Mouse (Mus musculus) neural tube, embryonic 10.5 days (tissue): Measurements from ENCODE around the gene Vmp1.

Source experiments
- DNase-seq: peaks from one replicate; pipeline ENCODE4 v3.0.0-alpha.2; 2017; ENCODE audit warnings: low spot score; ENCODE audit errors: extremely low spot score

Vmp1 gene

DNA sequence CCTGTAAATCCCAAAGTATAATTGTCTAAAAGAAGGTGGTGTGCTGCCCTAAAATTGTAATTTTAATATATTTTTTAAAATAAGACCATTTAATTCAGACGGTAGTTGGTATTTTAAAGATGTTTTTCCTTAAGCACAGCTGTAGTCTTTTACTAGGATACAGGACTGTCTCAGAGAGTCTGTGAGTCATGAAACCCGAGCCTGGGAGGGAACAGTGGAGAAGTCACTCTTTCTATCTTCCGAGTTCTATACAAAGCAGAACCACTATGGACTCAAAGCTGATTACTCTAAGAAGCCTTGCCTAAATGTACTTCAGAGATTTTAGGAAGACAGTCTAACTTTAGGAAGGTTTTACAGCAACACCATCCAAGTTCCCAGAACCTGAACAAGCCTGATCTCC lies 81.5 kb downstream of the Vmp1 start:
- DNase-seq, result no peak

DNA sequence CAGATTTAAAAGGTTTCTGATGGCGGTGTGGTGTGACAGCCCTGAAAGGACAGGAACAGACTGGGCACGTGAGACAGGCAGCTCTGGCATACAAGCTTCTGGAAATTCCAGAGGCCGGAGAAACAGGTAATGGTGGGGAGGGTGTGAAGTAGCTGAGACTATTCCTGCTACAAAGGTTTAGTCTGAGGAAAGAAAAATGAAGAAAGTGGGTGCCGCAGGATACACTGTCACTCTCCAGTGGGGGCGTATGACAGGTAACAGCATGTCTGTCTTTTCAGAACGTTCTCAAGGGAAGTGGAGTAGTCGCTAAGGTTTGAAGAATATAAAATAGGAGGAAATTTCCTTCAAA lies 83.5 kb downstream of the Vmp1 start:
- no peak for DNase-seq

DNA sequence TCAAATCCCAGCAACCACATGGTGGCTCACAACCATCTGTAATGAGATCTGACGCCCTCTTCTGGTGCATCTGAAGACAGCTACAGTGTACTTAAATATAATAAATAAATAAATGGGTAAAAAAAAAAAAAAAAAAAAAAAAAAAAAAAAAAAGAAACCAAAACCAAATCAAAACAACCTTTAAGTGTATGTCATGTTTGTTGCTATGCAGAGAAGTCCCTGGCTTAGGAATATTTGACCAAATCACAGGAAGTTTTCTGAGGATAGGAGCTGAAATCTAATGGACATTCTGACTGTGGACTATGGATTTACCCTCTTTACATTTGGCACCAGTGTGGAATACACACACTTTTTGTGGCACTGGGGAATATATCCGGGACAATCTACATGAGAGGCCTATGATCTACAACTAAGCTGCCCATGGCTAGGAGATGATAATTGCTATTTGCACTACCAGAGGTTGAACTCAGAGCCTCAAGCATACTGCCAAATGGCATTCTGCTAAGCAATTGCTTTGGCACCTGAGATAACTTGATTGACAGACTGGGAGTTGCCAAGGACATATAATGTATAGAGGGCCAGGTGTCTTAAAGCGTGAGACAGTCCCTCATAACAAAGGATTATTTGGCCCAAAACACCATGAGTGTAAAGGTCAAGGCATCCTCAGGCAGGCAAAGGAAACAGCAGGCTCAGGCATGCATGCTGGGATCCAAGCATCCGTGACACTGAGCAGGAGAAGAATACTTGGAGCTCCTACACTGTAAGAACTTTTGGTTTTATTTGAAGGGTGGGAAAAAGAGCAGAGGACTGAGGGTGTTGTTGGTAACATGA lies 84.0 kb downstream of the Vmp1 start:
- DNase-seq, result no peak

DNA sequence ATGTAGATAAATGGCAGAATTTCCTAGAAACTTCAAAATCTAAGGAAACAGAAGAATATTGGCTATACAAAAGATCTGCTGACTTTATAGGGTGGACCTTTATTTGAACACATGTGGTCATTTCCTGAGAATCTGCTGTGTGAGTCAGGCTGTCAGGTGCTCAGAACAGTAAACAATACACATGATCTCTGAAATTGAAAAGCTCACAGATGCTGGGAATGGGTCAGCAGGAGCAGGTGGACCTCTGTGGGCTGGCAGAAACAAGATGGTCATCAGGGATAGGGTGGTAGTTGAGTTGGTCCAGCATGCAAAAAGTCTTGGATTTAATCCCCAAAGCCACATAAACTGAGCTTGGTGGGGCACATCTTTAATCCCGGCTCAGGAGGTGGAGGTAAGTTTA lies 85.1 kb downstream of the Vmp1 start:
- no peak for DNase-seq

DNA sequence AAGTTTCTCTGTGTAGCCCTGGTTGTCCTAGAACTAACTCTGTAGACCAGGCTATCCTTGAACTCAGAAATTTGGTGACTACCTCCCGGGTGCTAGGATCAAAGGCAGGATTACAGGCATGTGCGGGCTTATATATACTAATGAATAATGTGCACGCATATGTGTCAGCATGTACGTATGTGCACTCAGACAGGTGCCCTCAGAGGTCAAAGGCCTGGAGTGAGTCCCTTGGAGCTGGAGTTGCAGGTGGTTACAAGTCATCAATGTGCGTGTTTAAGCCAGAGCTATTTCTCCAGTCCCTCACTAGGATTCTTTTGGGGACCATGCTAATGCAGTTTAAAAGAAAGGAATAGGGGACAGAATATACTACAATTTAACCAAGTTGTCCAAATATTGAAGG lies 85.5 kb downstream of the Vmp1 start:
- DNase-seq, result no peak

DNA sequence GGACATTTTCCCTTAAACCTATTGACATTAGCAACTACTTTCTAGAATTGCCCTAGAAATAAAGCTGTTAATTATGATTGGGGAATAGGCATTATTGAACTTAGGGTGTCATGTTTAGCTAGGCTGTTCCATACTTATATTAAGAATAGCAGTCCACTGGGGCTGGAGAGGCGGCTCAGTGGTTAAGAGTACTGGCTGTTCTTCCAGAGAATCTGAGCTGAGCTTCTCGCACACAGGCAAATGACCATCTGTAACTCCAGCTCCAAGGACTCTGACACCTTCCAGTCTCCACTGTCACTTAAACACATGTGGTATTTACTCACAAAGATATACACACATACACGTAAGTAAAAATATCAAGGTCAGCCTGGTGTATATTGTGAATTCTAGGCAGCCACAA lies 86.7 kb downstream of the Vmp1 start:
- DNase-seq, result no peak

DNA sequence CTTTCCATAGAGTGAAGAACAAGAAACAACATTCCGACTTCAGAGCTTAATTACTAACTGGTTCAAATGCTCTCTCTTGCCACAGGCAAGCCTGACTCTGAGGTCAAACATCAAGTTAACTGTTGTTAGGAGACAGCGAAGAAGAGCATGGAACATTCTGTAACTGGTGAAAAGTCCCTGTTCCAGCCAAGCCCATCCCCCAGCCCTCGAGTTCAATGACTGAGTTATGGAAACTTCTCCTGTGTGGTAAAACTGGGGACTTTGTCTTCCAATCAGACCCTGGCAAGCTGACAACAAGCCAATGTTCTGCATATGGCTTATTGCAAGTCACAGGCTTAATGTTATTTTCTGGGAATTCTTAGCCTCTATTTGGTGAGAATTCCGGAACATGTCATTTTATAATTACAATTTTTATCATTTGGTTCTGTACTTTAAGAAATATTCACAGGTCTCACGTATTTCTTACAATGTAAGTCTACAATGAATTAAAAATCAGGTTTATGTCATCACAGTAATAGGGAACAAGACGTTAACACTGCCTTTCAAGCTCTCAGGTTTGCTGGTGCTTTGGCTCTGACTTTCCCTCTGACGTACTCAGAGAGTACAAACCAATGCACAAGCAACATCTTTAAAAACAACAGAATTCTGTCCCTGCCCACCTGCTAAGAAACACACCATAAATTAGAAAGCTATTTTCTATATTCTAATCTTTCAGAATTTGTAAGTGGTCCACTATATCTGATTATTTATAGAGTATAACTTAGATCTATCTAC lies 87.3 kb downstream of the Vmp1 start:
- no peak for DNase-seq

DNA sequence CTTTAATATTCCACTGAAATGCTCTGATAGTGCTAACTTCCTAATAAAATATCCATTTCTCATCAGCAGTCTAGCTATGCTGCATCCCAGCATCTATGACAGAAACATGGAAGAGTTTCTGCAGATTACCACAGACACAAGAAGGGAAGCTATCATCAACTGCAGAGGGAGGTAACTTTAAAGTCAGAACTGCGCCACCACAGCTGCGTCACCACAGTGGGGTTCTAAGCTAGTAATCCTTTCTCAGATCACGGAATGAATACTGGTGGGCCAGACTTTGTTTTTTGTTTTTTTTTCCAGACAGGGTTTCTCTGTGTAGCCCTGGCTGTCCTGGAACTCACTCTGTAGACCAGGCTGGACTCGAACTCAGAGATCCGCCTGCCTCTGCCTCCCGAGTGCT lies 88.3 kb downstream of the Vmp1 start:
- DNase-seq, result no peak

DNA sequence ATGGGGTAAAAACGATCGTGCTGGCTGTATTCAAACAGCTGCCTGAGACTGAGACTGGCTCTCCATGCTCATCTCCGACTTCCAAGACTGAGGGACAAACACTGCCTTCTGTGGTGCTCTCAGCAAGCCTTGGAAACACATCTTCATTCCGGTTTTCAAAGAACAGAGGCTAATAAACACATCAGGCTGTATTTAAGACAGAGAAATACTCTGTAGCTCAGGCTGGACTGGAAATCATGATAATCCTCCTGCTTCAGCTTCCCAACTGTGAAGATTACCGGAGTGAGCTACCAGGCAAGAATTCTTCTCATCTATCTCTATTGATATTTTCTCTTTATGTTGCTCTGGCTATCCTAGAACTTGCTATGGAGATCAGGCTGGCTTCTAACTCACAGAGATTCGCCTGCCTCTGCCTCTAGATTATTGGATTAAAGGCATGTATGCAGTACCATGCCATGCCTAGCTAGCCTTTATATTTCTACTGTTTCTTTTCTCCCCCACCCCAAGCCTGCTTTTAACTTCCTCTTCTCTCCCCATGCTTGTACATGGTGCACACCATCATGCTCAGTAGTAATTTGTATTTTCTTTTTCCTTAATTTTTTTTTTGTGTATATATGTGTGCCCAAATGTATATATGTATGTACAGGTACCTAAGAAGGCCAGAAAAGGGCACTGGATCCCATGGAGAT lies 89.3 kb downstream of the Vmp1 start:
- no peak for DNase-seq

DNA sequence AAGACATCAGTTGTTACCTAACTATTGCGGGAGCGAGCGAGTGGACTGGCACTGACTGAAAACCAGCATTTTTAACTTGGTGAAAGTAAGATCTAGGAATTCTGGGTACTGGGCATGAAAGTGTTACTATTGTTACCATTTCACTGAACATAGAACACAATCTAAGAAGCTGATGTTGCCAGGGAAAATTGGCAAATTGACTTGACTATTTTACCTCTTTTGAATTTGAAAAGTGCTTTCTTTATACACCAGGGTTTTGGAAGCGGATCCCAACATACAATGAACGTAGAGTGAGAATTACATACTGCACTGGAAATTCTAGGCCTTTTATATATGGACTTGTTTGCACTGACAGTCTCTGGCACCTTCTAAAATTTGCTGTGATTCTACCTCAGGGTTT lies 90.2 kb downstream of the Vmp1 start:
- DNase-seq, result no peak

DNA sequence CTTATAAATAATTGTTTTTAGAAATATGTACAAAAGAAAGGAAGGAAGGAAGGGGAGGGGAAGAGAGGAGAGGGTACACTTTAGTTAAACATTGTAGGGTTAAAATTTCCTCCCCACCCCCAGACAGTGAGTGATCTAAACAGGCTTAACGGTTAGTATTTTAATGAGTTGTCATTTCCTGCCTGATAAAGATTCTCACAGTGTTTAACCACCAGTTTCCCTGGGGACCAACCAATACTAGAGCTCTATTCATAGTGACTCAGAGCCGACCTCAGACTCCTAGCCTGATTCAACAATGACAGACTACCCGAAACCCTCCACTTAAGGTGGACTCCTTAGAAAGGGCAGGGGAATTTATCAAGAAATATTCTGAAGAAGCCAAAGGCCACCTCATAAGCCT lies 90.6 kb downstream of the Vmp1 start:
- no peak for DNase-seq

DNA sequence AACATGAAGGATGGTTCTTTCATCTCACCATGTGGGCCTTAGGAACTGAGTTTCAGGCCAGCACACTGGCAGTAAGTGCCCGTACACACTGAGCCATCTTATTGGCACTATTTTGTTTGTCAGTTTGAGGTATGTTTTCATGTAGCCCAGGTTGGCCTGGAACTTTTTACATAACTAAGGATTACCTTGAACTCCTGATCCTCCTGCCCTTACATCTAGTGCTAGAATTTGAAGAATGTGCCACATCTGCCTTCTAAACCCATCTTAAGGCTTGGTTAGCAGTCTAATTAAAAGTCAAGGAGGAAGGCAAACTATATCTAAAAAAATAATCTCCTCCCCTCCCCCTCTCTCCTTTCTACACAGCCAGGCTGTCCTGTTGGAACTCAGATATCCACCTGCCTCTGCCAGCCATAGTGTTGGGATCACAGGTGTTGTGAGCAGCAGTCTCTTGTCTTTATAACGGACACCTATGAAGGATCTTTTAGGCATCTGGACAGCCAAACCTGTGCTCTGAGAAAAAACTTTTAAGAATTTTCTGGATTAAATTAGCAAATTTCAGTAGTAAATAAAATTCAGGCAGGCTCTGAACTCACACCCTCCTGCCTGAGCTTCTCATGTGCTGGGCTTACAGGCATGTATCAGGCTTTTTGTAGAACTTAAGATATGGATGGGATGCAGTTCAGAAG lies 91.6 kb downstream of the Vmp1 start:
- DNase-seq, result no peak

DNA sequence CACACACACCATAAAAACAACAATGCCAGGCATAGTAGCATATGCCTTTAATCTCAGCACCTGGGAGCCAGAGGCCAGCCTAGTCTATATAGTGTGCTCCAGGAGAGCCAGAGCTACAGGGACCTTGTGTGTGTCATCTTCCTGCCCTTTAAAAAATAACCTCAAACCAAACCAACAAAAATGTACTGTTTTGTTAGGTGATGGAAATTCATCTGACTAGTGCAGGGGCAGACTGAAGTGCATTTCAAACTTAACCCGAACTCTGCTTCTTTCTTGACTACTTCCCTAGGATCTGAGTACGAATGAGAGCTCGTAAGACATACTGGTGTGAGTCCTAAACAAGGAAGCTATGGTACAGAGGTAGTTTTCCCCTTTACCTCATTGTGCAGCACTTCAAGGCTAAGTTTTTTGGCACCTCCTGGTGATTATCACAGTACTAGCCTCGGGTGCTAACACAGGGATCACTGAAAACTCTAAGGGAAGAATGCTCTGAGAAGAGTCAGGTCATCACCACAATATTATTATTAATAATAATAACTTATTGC lies 92.3 kb downstream of the Vmp1 start:
- DNase-seq, result no peak

DNA sequence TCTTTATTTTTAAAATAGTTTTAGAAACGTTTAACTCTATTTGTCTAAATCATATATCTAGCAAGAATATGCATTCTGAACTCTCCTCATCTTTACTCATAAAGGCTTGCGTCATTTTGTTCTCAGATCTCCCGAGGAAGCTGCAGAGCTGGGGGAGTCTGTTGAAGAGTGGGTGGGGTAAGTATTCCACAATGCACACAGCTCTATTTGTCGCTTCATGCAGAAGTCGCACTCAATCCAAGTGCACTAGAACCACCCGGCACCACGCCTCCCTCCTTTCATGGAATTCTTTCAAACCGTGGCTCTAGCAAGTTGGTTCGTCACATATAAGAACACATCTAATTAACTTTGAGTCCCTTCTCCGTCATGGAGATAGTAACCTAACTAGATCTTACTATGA lies 93.1 kb downstream of the Vmp1 start:
- DNase-seq, result no peak

DNA sequence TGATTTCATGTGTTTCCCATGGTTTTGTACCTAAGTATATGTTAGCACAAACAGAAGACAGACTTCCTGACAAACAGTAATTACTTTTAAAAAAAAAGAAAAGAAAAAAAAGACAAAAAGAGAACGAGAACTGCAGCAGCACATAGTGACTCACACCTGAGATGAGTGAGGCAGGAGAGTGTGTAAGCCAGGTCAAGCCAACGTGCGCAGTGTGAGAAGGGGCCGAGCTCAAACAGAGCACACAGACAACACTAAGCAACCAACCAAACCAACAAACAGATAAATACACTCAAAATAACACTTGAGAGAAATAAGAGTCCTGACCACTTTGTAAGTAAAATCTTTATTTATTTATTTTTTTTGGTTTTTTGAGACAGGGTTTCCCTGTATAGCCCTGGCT lies 93.6 kb downstream of the Vmp1 start:
- DNase-seq, result no peak

DNA sequence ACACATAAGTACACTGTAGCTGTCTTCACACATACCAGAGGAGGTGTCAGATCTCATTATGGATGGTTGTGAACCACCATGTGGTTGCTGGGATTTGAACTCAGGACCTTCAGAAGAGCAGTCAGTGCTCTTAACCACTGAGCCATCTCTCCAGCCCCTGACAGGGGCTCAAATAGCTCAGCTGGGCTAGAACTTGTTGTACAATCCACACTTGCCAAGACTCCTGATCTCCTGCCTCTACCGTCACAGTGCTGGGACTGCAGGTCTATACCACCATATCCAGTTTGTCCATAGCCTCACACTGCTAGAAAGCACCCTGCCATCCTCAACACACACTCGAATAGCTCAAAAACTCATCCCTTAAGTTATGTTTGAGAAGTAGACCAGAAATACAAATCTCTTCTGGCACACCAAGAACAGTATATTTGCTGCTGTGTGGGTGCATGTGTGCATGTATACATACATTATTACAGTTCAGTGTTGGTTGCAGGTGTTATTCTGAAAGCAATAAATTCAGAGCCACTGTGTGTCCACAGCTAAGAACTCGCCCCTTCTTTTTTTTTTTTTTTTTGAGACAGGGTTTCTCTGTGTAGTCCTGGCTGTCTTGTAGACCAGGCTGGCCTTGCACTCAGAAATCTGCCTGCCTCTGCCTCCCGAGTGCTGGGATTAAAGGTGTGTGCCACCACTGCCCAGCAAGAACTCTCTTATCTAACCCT lies 94.9 kb downstream of the Vmp1 start:
- no peak for DNase-seq

DNA sequence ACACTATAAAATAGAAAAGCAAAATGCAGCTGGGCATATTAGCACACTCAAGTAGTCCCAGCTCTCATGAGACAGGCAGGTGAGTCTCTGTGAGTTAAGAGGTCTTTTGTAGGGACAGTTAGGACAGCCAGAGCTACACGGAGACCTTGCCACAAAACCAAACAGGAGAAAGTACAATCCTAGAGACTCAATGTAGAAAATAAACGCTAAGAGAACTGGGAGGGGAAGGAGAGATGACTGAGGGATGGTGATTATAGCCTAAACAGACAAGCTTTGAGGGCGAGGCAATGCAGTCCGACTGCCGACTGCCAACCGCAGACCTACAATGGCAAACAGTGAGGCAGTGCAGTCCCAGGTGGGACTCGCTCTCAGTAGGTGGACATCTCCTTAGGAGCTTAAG lies 95.8 kb downstream of the Vmp1 start:
- no peak for DNase-seq

DNA sequence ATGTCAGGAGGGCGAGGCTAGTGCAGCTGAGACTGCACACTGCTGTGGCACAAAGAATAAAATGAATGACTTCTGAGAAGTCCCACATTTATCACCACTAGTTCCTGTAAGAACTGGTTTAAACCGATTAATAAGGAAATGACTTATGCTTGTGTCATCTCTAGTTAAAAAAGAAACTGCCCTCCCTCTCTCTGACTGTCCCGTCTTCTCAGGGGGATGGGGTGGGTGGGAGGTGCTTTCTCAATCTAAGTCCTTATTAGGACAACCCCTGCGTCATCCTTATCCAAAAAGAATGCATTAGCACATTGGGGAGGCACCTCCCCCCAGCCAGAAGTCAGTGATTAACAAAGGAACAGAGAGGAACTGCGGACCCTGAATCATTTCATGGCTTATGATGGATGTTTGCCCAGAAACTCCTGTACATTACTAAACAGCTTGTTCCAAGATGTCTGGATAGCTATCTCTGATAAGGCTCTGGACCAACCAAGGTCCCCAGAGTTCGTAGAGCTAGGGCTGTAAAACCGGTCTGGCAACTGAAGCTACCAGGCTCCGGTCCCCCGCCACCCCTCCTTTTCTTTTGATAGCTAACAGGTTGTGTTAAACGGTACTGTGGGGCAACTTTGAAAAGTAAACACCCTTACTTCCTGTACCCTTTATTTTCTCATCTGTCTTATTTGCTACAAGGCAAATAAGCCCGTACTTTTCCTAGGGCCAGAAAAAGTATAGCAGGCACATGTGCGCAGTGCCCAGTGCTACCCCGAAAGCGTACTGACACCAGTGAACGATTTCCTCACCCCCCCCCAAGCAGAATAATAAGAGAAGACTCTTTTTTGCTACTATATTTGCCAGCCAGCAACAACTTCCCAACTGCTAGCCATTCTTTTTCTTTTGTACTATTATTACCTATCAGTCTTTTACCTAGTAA lies 96.5 kb downstream of the Vmp1 start:
- no peak for DNase-seq

DNA sequence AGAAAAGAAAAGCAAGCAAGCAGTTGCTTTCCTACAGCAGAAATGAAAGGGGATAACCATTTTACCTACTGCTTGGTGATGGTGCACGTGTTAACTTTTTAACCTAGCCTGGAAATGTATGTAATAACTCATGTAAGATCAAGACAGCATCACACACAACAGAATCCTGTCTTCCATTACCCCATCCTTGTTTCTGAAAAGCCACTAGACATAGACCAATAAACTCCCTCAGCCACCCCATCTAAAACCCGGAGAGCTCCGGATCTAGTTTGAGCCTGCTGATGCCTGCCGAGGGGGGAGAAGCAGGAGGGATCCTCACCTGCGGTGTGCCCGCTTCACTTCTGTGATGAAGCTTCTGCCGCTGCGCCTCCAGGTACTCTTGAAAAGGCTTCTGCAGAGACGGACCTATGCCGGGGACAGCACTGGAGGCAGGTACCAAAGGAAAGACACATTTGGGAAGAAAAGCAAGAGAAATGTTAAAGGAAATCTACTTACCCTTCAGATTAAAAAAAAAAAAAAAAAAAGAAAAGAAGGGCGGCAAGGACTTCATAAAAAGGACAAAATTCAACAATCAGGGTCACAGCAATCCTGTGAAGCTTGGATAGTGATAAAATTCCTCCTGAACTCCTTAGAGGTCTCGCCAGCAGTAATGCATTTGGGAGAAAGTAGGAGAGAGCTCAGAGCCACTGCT lies 97.3 kb downstream of the Vmp1 start:
- DNase-seq, result no peak
